Mouse (Mus musculus) cortical plate, adult 2 months (tissue): Measurements from ENCODE around the gene Tmem231. TPM values are rescaled to one million over a fixed set of nuclear protein-coding genes. Genes with fewer than 3 reads are reported as not detected.

ENCODE experiments used
- H3K27ac ChIP-seq: fragments of 200-500 bp; 2 replicates; pipeline ENCODE4 v1.5.1; 2012; ENCODE audit warnings: low read length, control low read depth, inconsistent platforms; ENCODE audit not compliant: insufficient read depth
- H3K4me1 ChIP-seq: fragments of 200-500 bp; 2 replicates; pipeline ENCODE4 v1.6.1; 2011; ENCODE audit warnings: low read length; ENCODE audit not compliant: control insufficient read depth, insufficient read depth
- H3K4me3 ChIP-seq: fragments of 200-500 bp; 2 replicates; pipeline ENCODE4 v1.5.1; 2011; ENCODE audit warnings: mild to moderate bottlenecking, low read length, control low read depth; ENCODE audit not compliant: insufficient read depth
- CTCF ChIP-seq: fragments of 200-500 bp; IDR thresholded peaks from 2 replicates; pipeline ENCODE4 v1.5.1; 2011; ENCODE audit warnings: mild to moderate bottlenecking, control low read depth, low read length; ENCODE audit not compliant: insufficient read depth; ENCODE audit errors: extremely low read depth
- POLR2A ChIP-seq: fragments of 200-500 bp; IDR thresholded peaks from 2 replicates; pipeline ENCODE4 v1.6.1; 2011; ENCODE audit warnings: mild to moderate bottlenecking, low read length, control low read depth; ENCODE audit not compliant: insufficient read depth; ENCODE audit errors: extremely low read depth
- polyA plus RNA-seq: library from polyadenylated mRNA; depleted of rRNA; stranded (reverse); fragments of >200 nt; gene quantifications from 2 replicates; pipeline ENCODE4 v1.2.3, GENCODE M21; 2012; rRNA removed

Gene Tmem231
- polyA plus RNA-seq, 1 experiment: 11.8 TPM

GRCm38 (mm10) chr8:111870379-111870778 lies 63.3 kb downstream of the Tmem231 start:
- Histone ChIP-seq H3K4me3 (no peak overlapping the region), H3K27ac (no peak overlapping the region), H3K4me1 (no peaks in the 10 kb centered on the region)
- TF ChIP-seq POLR2A (no peak), CTCF (no peak)

- Histone ChIP-seq H3K4me3 (no peak overlapping the region), H3K4me1 (no peaks in the 10 kb centered on the region), H3K27ac (no peak overlapping the region)
- TF ChIP-seq POLR2A (no peak), CTCF (no peak)
These were observed 65.0 kb downstream of the Tmem231 start for GRCm38 (mm10) chr8:111868664-111869063.

- no peak overlapping the region for H3K27ac ChIP-seq
- no peak for TF ChIP-seq CTCF
- TF ChIP-seq POLR2A: no peak
- H3K4me1 ChIP-seq: no peaks in the 10 kb centered on the region
These were observed 67.8 kb downstream of the Tmem231 start for GRCm38 (mm10) chr8:111865857-111866256.

GRCm38 (mm10) chr8:111865130-111865852 lies 68.4 kb downstream of the Tmem231 start:
- Histone ChIP-seq H3K27ac (no peak overlapping the region), H3K4me1 (no peaks in the 10 kb centered on the region), H3K4me3 (no peak overlapping the region)
- TF ChIP-seq CTCF (no peak), POLR2A (no peak)

More at GRCm38 (mm10) chr8:111865857-111866256, 67.8 kb downstream of the Tmem231 start:
- no peak overlapping the region for H3K4me3 ChIP-seq

- no peaks in the 10 kb centered on the region for H3K4me1 ChIP-seq
- no peak overlapping the region for H3K4me3 ChIP-seq
- H3K27ac ChIP-seq: no peak overlapping the region
- TF ChIP-seq CTCF (no peak), POLR2A (no peak)
These were observed 69.0 kb downstream of the Tmem231 start for GRCm38 (mm10) chr8:111864648-111865047.

GRCm38 (mm10) chr8:111863280-111863679 lies 70.4 kb downstream of the Tmem231 start:
- Histone ChIP-seq H3K4me3 (no peak overlapping the region), H3K4me1 (no peaks in the 10 kb centered on the region), H3K27ac (no peak overlapping the region)
- no peak for TF ChIP-seq POLR2A
- TF ChIP-seq CTCF: no peak

Other genes starting within 250 kb of the Tmem231 start
- gene Ctrb1, start 242.9 kb downstream of the Tmem231 start, polyA plus RNA-seq: 0.25 TPM in 1 of 2 replicates, not detected in the other
- 52.3 and 56.5 TPM in 2 replicates for gene Bcar1, start 190.1 kb downstream of the Tmem231 start, polyA plus RNA-seq
- 78.9 and 87.7 TPM in 2 replicates for gene Cfdp1, start 79.6 kb downstream of the Tmem231 start, polyA plus RNA-seq
- gene Tmem170, start 57.1 kb downstream of the Tmem231 start, polyA plus RNA-seq: 3.3 and 3.4 TPM in 2 replicates
- gene Chst5, start 23.4 kb downstream of the Tmem231 start, polyA plus RNA-seq: 1.2 and 1.4 TPM in 2 replicates
- gene Gabarapl2, start 6.8 kb upstream of the Tmem231 start, polyA plus RNA-seq: 208 and 226 TPM in 2 replicates
- gene Adat1, start 58.4 kb upstream of the Tmem231 start, polyA plus RNA-seq: 8.1 and 8.3 TPM in 2 replicates
- 64.7 and 66.6 TPM in 2 replicates for gene Kars, start 77.4 kb upstream of the Tmem231 start, polyA plus RNA-seq
- gene Terf2ip, start 77.5 kb upstream of the Tmem231 start, polyA plus RNA-seq: 28.4 and 28.7 TPM in 2 replicates
- 0.06 TPM in 1 of 2 replicates, not detected in the other for gene Gm6793, start 81.2 kb upstream of the Tmem231 start, polyA plus RNA-seq